Mouse (Mus musculus) liver, adult 2 months (tissue): ENCODE data around the gene Rnf128. TPM values are rescaled to one million over a fixed set of nuclear protein-coding genes. Genes with fewer than 3 reads are reported as not detected.

Experiments used
- DNase-seq: peaks from one replicate; pipeline ENCODE4 v3.0.0-alpha.2; 2011; ENCODE audit warnings: low read depth, low spot score; ENCODE audit errors: extremely low read depth
- H3K27ac ChIP-seq: fragments of 200-500 bp; replicated peaks from 2 replicates; pipeline ENCODE4 v1.5.1; 2012; ENCODE audit warnings: low read depth, mild to moderate bottlenecking, control low read depth, inconsistent platforms, low read length; ENCODE audit not compliant: insufficient read depth
- H3K27me3 ChIP-seq: fragments of 200-500 bp; 2 replicates; pipeline ENCODE4 v1.6.1; 2012; ENCODE audit warnings: mild to moderate bottlenecking, moderate library complexity, low read length, inconsistent platforms; ENCODE audit not compliant: control insufficient read depth, insufficient read depth
- H3K36me3 ChIP-seq: fragments of 200-500 bp; 2 replicates; pipeline ENCODE4 v1.6.1; 2012; ENCODE audit warnings: low read length, inconsistent platforms; ENCODE audit not compliant: control insufficient read depth, insufficient read depth
- H3K4me1 ChIP-seq: fragments of 200-500 bp; 2 replicates; pipeline ENCODE4 v1.6.1; 2011; ENCODE audit warnings: low read length; ENCODE audit not compliant: control insufficient read depth, insufficient read depth
- H3K4me3 ChIP-seq: fragments of 200-500 bp; 2 replicates; pipeline ENCODE4 v1.5.1; 2011; ENCODE audit warnings: low read depth, mild to moderate bottlenecking, control low read depth, low read length, moderate library complexity; ENCODE audit not compliant: insufficient read depth
- H3K79me2 ChIP-seq: fragments of 200-500 bp; 2 replicates; pipeline ENCODE4 v1.6.1; 2012; ENCODE audit warnings: inconsistent platforms, mild to moderate bottlenecking, low read length, moderate library complexity; ENCODE audit not compliant: control insufficient read depth, insufficient read depth
- H3K9ac ChIP-seq: fragments of 200-500 bp; 2 replicates; pipeline ENCODE4 v1.6.1; 2012; ENCODE audit warnings: low read depth, mild to moderate bottlenecking, control low read depth, inconsistent platforms, low read length
- CTCF ChIP-seq: fragments of 200-500 bp; IDR thresholded peaks from 2 replicates; pipeline ENCODE4 v1.5.1; 2011; ENCODE audit warnings: low read depth, low read length, control low read depth
- POLR2A ChIP-seq: fragments of 200-500 bp; IDR thresholded peaks from 2 replicates; pipeline ENCODE4 v1.6.1; 2011; ENCODE audit warnings: low read length, control low read depth; ENCODE audit not compliant: insufficient read depth; ENCODE audit errors: extremely low read depth
- WGBS: fragments of 180-500 bp; shearing (Covaris S2); methylation state at CpG from one replicate; pipeline ENCODE4 v1.1.7; 2018; 5-methylcytosine and 5-hydroxymethylcytosine counted together
- polyA plus RNA-seq: library from polyadenylated mRNA; depleted of rRNA; stranded (reverse); fragments of >200 nt; gene quantifications from 2 replicates; pipeline ENCODE4 v1.2.3, GENCODE M21; 2012; rRNA removed
- total RNA-seq: library from RNA; depleted of rRNA; stranded (reverse); fragments of >200 nt; gene quantifications from 2 replicates; pipeline ENCODE4 v1.2.3, GENCODE M21; 2014; rRNA removed

Gene Rnf128
- total RNA-seq (74.4 and 84.5 TPM in 2 replicates), polyA plus RNA-seq (40.3 and 43.8 TPM in 2 replicates)

DNA sequence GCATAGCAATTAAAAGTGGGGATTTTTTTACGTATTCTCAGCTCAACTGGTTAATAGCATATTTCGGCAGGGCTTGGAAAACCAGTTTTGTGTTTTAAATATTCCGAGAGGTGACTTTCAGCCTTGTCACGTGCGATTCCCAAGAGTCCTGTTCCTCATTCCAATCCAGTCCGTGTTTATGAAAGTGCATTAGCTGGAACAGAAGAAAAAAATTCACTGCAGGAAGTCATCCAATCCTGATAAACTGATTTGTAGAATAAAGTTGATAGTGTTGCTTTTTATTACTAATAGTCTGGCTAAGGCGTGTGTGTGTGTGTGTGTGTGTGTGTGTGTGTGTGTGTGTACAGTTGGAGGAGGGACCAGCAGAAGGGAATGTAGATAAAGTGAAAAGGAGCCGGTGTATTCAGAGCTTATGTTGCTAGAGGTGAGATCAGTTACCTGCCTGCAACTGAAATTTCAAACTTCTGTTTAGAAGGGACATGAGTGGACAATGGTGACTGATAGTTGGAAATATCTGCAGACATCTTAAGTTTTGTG lies at the start of gene Rnf128:
Gene Rnf128 (plus strand): TSS at position 392 of the 537 bp plus-strand sequence.
- TF ChIP-seq POLR2A (no peak), CTCF (no peak)
- Histone ChIP-seq H3K36me3 (no peaks in the 10 kb centered on the region), H3K9ac (no peak within 1 kb of the TSS), H3K4me1 (peaks cover 5% of the 10 kb centered on the region; the same call in 1 of the 2 replicates), H3K79me2 (no peaks in the 10 kb centered on the region), H3K27me3 (no peaks in the 10 kb centered on the region), H3K4me3 (no peak within 1 kb of the TSS), H3K27ac (no peak within 1 kb of the TSS)
- WGBS: 33% methylated on average over 8 of the region's 8 CpGs
- peak; percentile 22 for DNase-seq

- TF ChIP-seq POLR2A (no peak), CTCF (no peak)
- DNase-seq: no peak
- Histone ChIP-seq H3K9ac (no peak overlapping the region), H3K4me3 (no peak overlapping the region), H3K79me2 (no peaks in the 10 kb centered on the region), H3K27ac (no peak overlapping the region), H3K36me3 (no peaks in the 10 kb centered on the region), H3K27me3 (no peaks in the 10 kb centered on the region), H3K4me1 (no peaks in the 10 kb centered on the region)
- 93% methylated on average over 2 of the region's 2 CpGs for WGBS
Observed at GRCm38 (mm10) chrX:139516156-139516555, 47.0 kb upstream of the Rnf128 start.

GRCm38 (mm10) chrX:139519251-139519650 lies 43.9 kb upstream of the Rnf128 start:
- Histone ChIP-seq H3K27ac (no peak overlapping the region), H3K4me3 (no peak overlapping the region), H3K36me3 (no peaks in the 10 kb centered on the region), H3K4me1 (no peaks in the 10 kb centered on the region; the same call in 1 of the 2 replicates), H3K27me3 (no peaks in the 10 kb centered on the region), H3K9ac (no peak overlapping the region), H3K79me2 (no peaks in the 10 kb centered on the region)
- TF ChIP-seq CTCF: no peak
- TF ChIP-seq POLR2A: no peak
- WGBS: 85% methylated on average over 2 of the region's 2 CpGs
- DNase-seq: no peak

DNA sequence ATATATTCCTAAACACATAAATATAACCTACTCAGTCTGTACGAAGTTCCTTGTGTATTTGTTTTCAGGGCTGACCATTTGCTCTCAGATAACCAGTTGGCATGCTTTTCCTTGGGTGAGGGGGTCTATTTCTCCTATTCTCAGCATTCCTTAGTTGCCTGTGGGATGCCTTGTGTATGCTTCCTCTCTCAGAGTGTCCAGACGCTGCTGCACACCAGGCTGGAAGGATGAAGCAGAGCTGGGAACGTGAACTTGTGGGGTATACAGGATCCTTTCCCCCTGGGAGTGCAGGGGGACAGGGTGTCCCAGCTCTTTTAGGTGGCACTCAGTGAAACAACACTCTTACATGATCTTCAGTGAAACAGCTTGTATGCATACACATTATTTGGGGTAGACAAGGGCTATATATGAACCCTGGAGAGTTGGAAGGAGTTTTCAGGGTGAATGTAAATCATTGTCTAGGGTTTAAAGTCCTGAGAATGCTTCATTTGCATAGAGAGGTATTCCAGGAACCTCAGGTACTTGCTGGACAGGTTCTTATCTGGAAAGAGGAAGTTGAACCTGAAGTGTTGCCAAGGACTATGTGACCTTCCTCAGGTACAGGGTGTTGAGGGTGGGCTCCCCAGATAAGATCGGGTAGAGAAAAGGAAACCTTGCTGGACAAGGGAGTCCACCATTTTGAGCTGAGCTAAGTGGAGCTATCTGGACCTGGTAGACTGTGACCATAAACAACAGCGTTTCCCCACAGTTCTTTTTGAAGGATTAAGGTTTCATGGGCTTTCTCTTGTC lies 38.6 kb upstream of the Rnf128 start:
- Histone ChIP-seq H3K27ac (no peak overlapping the region), H3K27me3 (no peaks in the 10 kb centered on the region), H3K4me3 (no peak overlapping the region), H3K4me1 (no peaks in the 10 kb centered on the region; the same call in 1 of the 2 replicates), H3K36me3 (no peaks in the 10 kb centered on the region), H3K9ac (no peak overlapping the region), H3K79me2 (no peaks in the 10 kb centered on the region)
- TF ChIP-seq POLR2A: no peak
- TF ChIP-seq CTCF: no peak
- peak; percentile 22 for DNase-seq
- WGBS: 32% methylated on average over 5 of the region's 5 CpGs

- Histone ChIP-seq H3K36me3 (no peaks in the 10 kb centered on the region), H3K4me1 (no peaks in the 10 kb centered on the region; the same call in 1 of the 2 replicates), H3K27me3 (no peaks in the 10 kb centered on the region), H3K79me2 (no peaks in the 10 kb centered on the region), H3K4me3 (no peak overlapping the region), H3K27ac (no peak overlapping the region), H3K9ac (no peak overlapping the region)
- TF ChIP-seq CTCF: no peak
- no peak for TF ChIP-seq POLR2A
- WGBS: 95% methylated on average over 2 of the region's 2 CpGs
- DNase-seq: no peak
Observed at GRCm38 (mm10) chrX:139525724-139526123, 37.4 kb upstream of the Rnf128 start.

DNA sequence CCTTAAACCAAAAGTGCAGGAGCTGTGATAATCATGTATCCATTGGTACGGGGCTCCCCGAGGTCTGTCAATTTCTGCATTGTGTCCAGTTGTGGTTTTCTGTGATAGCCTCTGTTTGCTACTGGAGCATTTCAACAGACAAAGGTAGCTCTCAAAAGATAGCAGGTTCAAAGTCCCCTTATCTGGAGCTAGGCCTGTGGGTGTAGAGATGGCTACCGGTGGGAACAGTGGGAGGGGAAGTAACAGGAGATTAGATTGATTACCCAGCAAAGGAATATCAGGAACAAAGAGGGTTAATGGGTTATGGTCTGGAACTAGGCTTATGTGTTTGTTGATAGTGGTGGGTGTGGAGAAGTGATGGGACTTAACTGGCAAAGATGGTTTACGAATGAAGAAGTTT lies 36.1 kb upstream of the Rnf128 start:
- H3K27ac ChIP-seq: no peak overlapping the region
- WGBS: 32% methylated on average over 4 of the region's 4 CpGs
- DNase-seq: peak; percentile 5
- no peaks in the 10 kb centered on the region for H3K79me2 ChIP-seq
- H3K4me1 ChIP-seq: no peaks in the 10 kb centered on the region; the same call in 1 of the 2 replicates
- H3K9ac ChIP-seq: no peak overlapping the region
- TF ChIP-seq POLR2A: no peak
- no peak for TF ChIP-seq CTCF
- H3K36me3 ChIP-seq: no peaks in the 10 kb centered on the region
- H3K4me3 ChIP-seq: no peak overlapping the region
- no peaks in the 10 kb centered on the region for H3K27me3 ChIP-seq
